In genomic region chr19:43887242-43887641, GRCm38 (mm10) we compare ENCODE assay signal across 18 mouse cellular contexts. TPM values are rescaled to one million over a fixed set of nuclear protein-coding genes. Genes with fewer than 3 reads are reported as not detected.
A peak's percentile ranks its signal among the peaks of the same experiment; 100 is the strongest.
DNase-seq lines count a peak whose midpoint lies in the region; ATAC-seq and TF ChIP-seq lines count a peak whose summit lies in the region.
"Had no signal": no experiment of that assay in that cellular context is flagged by ENCODE, and none has a peak within 500 bp of the region (broad histone marks: within the 10 kb centered on the region; RNA-seq: fewer than 3 reads in every experiment).

No protein-coding gene starts in this region.

- H3K36me3 ChIP-seq in ES-Bruce4 (ENCODE audit: control insufficient read depth, insufficient read depth, low read length, poor library complexity, severe bottlenecking), result no peaks in the 10 kb centered on the region
- H3K36me3 ChIP-seq in stomach, embryonic 14.5 days (ENCODE audit: control insufficient read depth, insufficient read depth, low read length), result no peaks in the 10 kb centered on the region
- H3K36me3 ChIP-seq in hindbrain, postnatal 0 days (ENCODE audit: insufficient read depth, low read length), result no peaks in the 10 kb centered on the region
- H3K36me3 ChIP-seq: embryonic facial prominence, embryonic 12.5 days; forebrain, embryonic 10.5 days; neural tube, embryonic 15.5 days had no signal

- WGBS in stomach, embryonic 14.5 days, result 80% methylated on average over 5 of the region's 5 CpGs
- WGBS in hindbrain, postnatal 0 days, result 83% methylated on average over 5 of the region's 5 CpGs

- no peak for TF ChIP-seq POLR2A in ES-Bruce4 (IDR thresholded peaks at IDR 0.05; ENCODE audit: insufficient read depth, low read length)

- H3K4me1 ChIP-seq in ES-Bruce4 (ENCODE audit: control insufficient read depth, insufficient read depth, low read length), result no peaks in the 10 kb centered on the region
- H3K4me1 ChIP-seq in stomach, embryonic 14.5 days (ENCODE audit: control insufficient read depth, insufficient read depth, low read length), result peaks cover 25% of the 10 kb centered on the region
- no peaks in the 10 kb centered on the region for H3K4me1 ChIP-seq in hindbrain, postnatal 0 days (ENCODE audit: insufficient read depth, low read length)

- no peak for ATAC-seq in stomach, embryonic 14.5 days (ENCODE audit: insufficient number of reproducible peaks, insufficient read depth, low FRiP score, low read depth)
- ATAC-seq in hindbrain, postnatal 0 days, result no peak
- ATAC-seq: inflammation-experienced regulatory T-cells, adult 6 months had no signal

- H3K4me2 ChIP-seq in stomach, embryonic 14.5 days (replicated peaks; ENCODE audit: low read depth, low read length), result peak overlapping the region; percentile 46; the same call in 1 of the 2 replicates
- H3K4me2 ChIP-seq in hindbrain, postnatal 0 days (ENCODE audit: low read depth, low read length), result no peak overlapping the region
- H3K4me2 ChIP-seq: embryonic facial prominence, embryonic 12.5 days; midbrain, embryonic 11.5 days; neural tube, embryonic 15.5 days had no signal

- no peaks in the 10 kb centered on the region for H3K9me3 ChIP-seq in ES-Bruce4 (replicated peaks; ENCODE audit: control insufficient read depth, insufficient read depth, low read length, poor library complexity, severe bottlenecking)
- H3K9me3 ChIP-seq in stomach, embryonic 14.5 days (ENCODE audit: control insufficient read depth, low read depth, low read length), result no peaks in the 10 kb centered on the region
- H3K9me3 ChIP-seq in hindbrain, postnatal 0 days (ENCODE audit: low read length), result no peaks in the 10 kb centered on the region
- H3K9me3 ChIP-seq: embryonic facial prominence, embryonic 12.5 days; forebrain, embryonic 10.5 days; neural tube, embryonic 15.5 days had no signal

- H3K9ac ChIP-seq in ES-Bruce4 (ENCODE audit: low read depth, poor library complexity, severe bottlenecking), result no peak overlapping the region
- H3K9ac ChIP-seq in stomach, embryonic 14.5 days (replicated peaks; ENCODE audit: low read depth, low read length), result no peak overlapping the region
- no peak overlapping the region for H3K9ac ChIP-seq in hindbrain, postnatal 0 days (replicated peaks; ENCODE audit: low read length)
- H3K9ac ChIP-seq: embryonic facial prominence, embryonic 12.5 days; neural tube, embryonic 15.5 days had no signal

- no peak overlapping the region for H3K27ac ChIP-seq in layer of hippocampus, adult 2 months
- no peak overlapping the region for H3K27ac ChIP-seq in ES-Bruce4 (ENCODE audit: insufficient read depth, low read length)
- H3K27ac ChIP-seq in stomach, embryonic 14.5 days (ENCODE audit: low read length), result no peak overlapping the region
- H3K27ac ChIP-seq in hindbrain, postnatal 0 days, result no peak overlapping the region
- H3K27ac ChIP-seq: embryonic facial prominence, embryonic 12.5 days; left cerebral cortex, adult 2 months; macrophage; neural tube, embryonic 15.5 days had no signal

- no peak overlapping the region for H3K4me3 ChIP-seq in layer of hippocampus, adult 2 months
- no peak overlapping the region for H3K4me3 ChIP-seq in ES-Bruce4 (ENCODE audit: low read depth, low read length)
- peak overlapping the region; percentile 30; the same call in 1 of the 2 replicates for H3K4me3 ChIP-seq in stomach, embryonic 14.5 days (ENCODE audit: low read depth, low read length)
- H3K4me3 ChIP-seq in hindbrain, postnatal 0 days (ENCODE audit: low read length), result no peak overlapping the region
- H3K4me3 ChIP-seq: embryonic facial prominence, embryonic 12.5 days; forebrain, embryonic 10.5 days; left cerebral cortex, adult 2 months; neural tube, embryonic 15.5 days had no signal

- 0 out of 2 replicates have a peak, but pooled peaks have one; percentile 12 for TF ChIP-seq CTCF in layer of hippocampus, adult 2 months (conservative IDR thresholded peaks at IDR 0.05)
- TF ChIP-seq CTCF in ES-Bruce4 (IDR thresholded peaks at IDR 0.05; ENCODE audit: low read depth, low read length), result peak; percentile 23
- no peak for TF ChIP-seq CTCF in hindbrain, postnatal 0 days (IDR thresholded peaks at IDR 0.05; ENCODE audit: low read depth)

- no peaks in the 10 kb centered on the region for H3K27me3 ChIP-seq in ES-Bruce4 (ENCODE audit: control insufficient read depth, insufficient read depth, low read length, poor library complexity, severe bottlenecking)
- H3K27me3 ChIP-seq in stomach, embryonic 14.5 days (ENCODE audit: control insufficient read depth, insufficient read depth, low read length), result no peaks in the 10 kb centered on the region
- H3K27me3 ChIP-seq in hindbrain, postnatal 0 days (ENCODE audit: insufficient read depth, low read length), result no peaks in the 10 kb centered on the region
- H3K27me3 ChIP-seq: embryonic facial prominence, embryonic 12.5 days; neural tube, embryonic 15.5 days had no signal

- no peak for TF ChIP-seq EP300 in ES-Bruce4 (IDR thresholded peaks at IDR 0.05; ENCODE audit: insufficient read depth, low read depth, low read length)

- DNase-seq in layer of hippocampus, adult 2 months (ENCODE audit: low spot score in 2 of 2), result no peak
- no peak for DNase-seq in layer of hippocampus, adult 8-10 months (ENCODE audit: low spot score in 2 of 2)
- peak; percentile 72 for DNase-seq in R1 (ENCODE audit: low read depth, low spot score)
- no peak for DNase-seq in cerebellum, postnatal 36 days
- DNase-seq in hindbrain, postnatal 0 days (ENCODE audit: low spot score), result no peak
- DNase-seq: adrenal gland, postnatal 25 days; cerebellum, adult 2 months; gastrocnemius, postnatal 10 days; lung, adult 2 months had no signal

RNA-seq across cellular contexts. Expression of gene Dnmbp, which starts 52.7 kb away (rescaled TPM):
- 1 to 10 TPM; 9.2 to 9.3 TPM for total RNA-seq in layer of hippocampus, adult 2 months (2021)
- 10 to 100 TPM; 10.8 to 13.3 (median 11.7) TPM for total RNA-seq in layer of hippocampus, adult 8-10 months (2022)
- polyA plus RNA-seq in ES-Bruce4 (2011; ENCODE audit: insufficient read depth, insufficient read length, low read depth, missing spikeins), result 18.3 and 18.6 TPM in 2 replicates
- polyA plus RNA-seq in stomach, embryonic 14.5 days (2014; fragmentation: Nextera tagmentation; extraction: Ambion mirVana), result 28.0 and 30.5 TPM in 2 replicates
- total RNA-seq in hindbrain, postnatal 0 days (2014; rRNA removed), result 12.8 and 13.3 TPM in 2 replicates
- 6.5 and 7.1 TPM in 2 replicates for polyA plus RNA-seq in hindbrain, postnatal 0 days (2015; fragmentation: Nextera tagmentation; extraction: Ambion mirVana)
